Mouse (Mus musculus) NIH3T3 (cell line): ENCODE results near the gene BC051019.

ENCODE experiments used
- DNase-seq: peaks from one replicate; pipeline ENCODE4 v3.0.0-alpha.2; 2012; ENCODE audit warnings: low read depth

Gene BC051019

GRCm38 (mm10) chr7:109723697-109724096 lies at the start of gene BC051019:
TSS of gene BC051019 (minus strand) at chr7:109723850.
- DNase-seq, result no peak

- DNase-seq, result no peak
These were observed 48.6 kb upstream of the BC051019 start for GRCm38 (mm10) chr7:109772251-109772650.

- DNase-seq, result no peak
These were observed 45.2 kb upstream of the BC051019 start for GRCm38 (mm10) chr7:109768699-109769383.

GRCm38 (mm10) chr7:109767575-109768350 lies 44.1 kb upstream of the BC051019 start:
- no peak for DNase-seq

- no peak for DNase-seq
These were observed 40.4 kb upstream of the BC051019 start for GRCm38 (mm10) chr7:109764009-109764408.

- no peak for DNase-seq
These were observed 32.6 kb upstream of the BC051019 start for GRCm38 (mm10) chr7:109756291-109756690.

- DNase-seq, result no peak
These were observed 30.4 kb upstream of the BC051019 start for GRCm38 (mm10) chr7:109754034-109754433.

- peak; percentile 80 for DNase-seq
These were observed 28.6 kb upstream of the BC051019 start, which contains the start of gene Tmem9b for GRCm38 (mm10) chr7:109752008-109752925. TSS of gene Tmem9b (minus strand) at chr7:109752875.

- DNase-seq, result no peak
These were observed 27.9 kb upstream of the BC051019 start for GRCm38 (mm10) chr7:109751427-109752007.

- no peak for DNase-seq
These were observed 24.1 kb upstream of the BC051019 start for GRCm38 (mm10) chr7:109747747-109748146.

- DNase-seq, result no peak
These were observed 18.1 kb upstream of the BC051019 start for GRCm38 (mm10) chr7:109741703-109742102.

GRCm38 (mm10) chr7:109741060-109741459 lies 17.4 kb upstream of the BC051019 start:
- no peak for DNase-seq

GRCm38 (mm10) chr7:109739822-109740370 lies 16.2 kb upstream of the BC051019 start:
- DNase-seq, result no peak

- DNase-seq, result no peak
These were observed 11.2 kb upstream of the BC051019 start for GRCm38 (mm10) chr7:109734806-109735205.

- no peak for DNase-seq
These were observed 8.0 kb upstream of the BC051019 start, which contains the start of gene Ascl3 for GRCm38 (mm10) chr7:109731626-109732025. TSS of gene Ascl3 (minus strand) at chr7:109731726.

GRCm38 (mm10) chr7:109723114-109723513 lies 536 bp downstream of the BC051019 start:
- DNase-seq, result no peak

GRCm38 (mm10) chr7:109722618-109723017 lies 1.0 kb downstream of the BC051019 start:
- DNase-seq, result peak; percentile 41

GRCm38 (mm10) chr7:109719286-109719685 lies 4.4 kb downstream of the BC051019 start:
- peak; percentile 80 for DNase-seq

GRCm38 (mm10) chr7:109713434-109713982 lies 10.1 kb downstream of the BC051019 start:
- DNase-seq, result no peak

GRCm38 (mm10) chr7:109712198-109712597 lies 11.5 kb downstream of the BC051019 start:
- DNase-seq, result no peak

GRCm38 (mm10) chr7:109710069-109710468 lies 13.6 kb downstream of the BC051019 start:
- no peak for DNase-seq
